Mouse (Mus musculus): ENCODE data around the gene Sephs2.

- TF ChIP-seq CTCF (IDR thresholded peaks at IDR 0.05; ENCODE audit: low read depth, low read length) (no peak), POLR2A (IDR thresholded peaks at IDR 0.05; ENCODE audit: extremely low read depth, insufficient read depth, low read length) (no peak)
Observed at GRCm38 (mm10) chr7:127259186-127259905, 14.5 kb downstream of the Sephs2 start.

Measured in liver, adult 2 months (tissue).